Mouse (Mus musculus): ENCODE data around the gene Gm5426. TPM values are rescaled to one million over a fixed set of nuclear protein-coding genes. Genes with fewer than 3 reads are reported as not detected.

Gene Gm5426
- polyA plus RNA-seq, 1 experiment from 2014 or later = not detected

GRCm38 (mm10) chr10:96162975-96163706, 26.7 kb downstream of the Gm5426 start:
- WGBS = 88% methylated on average over 7 of the region's 7 CpGs
- Histone ChIP-seq H3K36me3 (ENCODE audit: control insufficient read depth, insufficient read depth) (no peaks in the 10 kb centered on the region), H3K27ac (ENCODE audit: low read length) (no peak overlapping the region), H3K4me3 (replicated peaks; ENCODE audit: low read length) (no peak overlapping the region), H3K9me3 (ENCODE audit: control insufficient read depth, low read length) (no peaks in the 10 kb centered on the region), H3K9ac (replicated peaks; ENCODE audit: low read depth, low read length) (no peak overlapping the region), H3K4me1 (replicated peaks; ENCODE audit: control insufficient read depth, insufficient read depth, low read length) (no peaks in the 10 kb centered on the region), H3K4me2 (ENCODE audit: low read length) (no peak overlapping the region), H3K27me3 (replicated peaks; ENCODE audit: control insufficient read depth, insufficient read depth, low read length) (no peaks in the 10 kb centered on the region)
- no peak for ATAC-seq

GRCm38 (mm10) chr10:96163791-96164190, 27.4 kb downstream of the Gm5426 start:
- H3K9ac ChIP-seq (replicated peaks; ENCODE audit: low read depth, low read length) = no peak overlapping the region
- H3K4me1 ChIP-seq (replicated peaks; ENCODE audit: control insufficient read depth, insufficient read depth, low read length) = no peaks in the 10 kb centered on the region
- no peak overlapping the region for H3K27ac ChIP-seq (ENCODE audit: low read length)
- H3K36me3 ChIP-seq (ENCODE audit: control insufficient read depth, insufficient read depth) = no peaks in the 10 kb centered on the region
- no peaks in the 10 kb centered on the region for H3K27me3 ChIP-seq (replicated peaks; ENCODE audit: control insufficient read depth, insufficient read depth, low read length)
- no peak for ATAC-seq
- no peak overlapping the region for H3K4me2 ChIP-seq (ENCODE audit: low read length)
- WGBS = 94% methylated on average over 4 of the region's 4 CpGs
- H3K4me3 ChIP-seq (replicated peaks; ENCODE audit: low read length) = no peak overlapping the region
- no peaks in the 10 kb centered on the region for H3K9me3 ChIP-seq (ENCODE audit: control insufficient read depth, low read length)

GRCm38 (mm10) chr10:96165260-96165659, 28.9 kb downstream of the Gm5426 start:
- 92% methylated on average over 4 of the region's 4 CpGs for WGBS
- H3K36me3 ChIP-seq (ENCODE audit: control insufficient read depth, insufficient read depth) = no peaks in the 10 kb centered on the region

GRCm38 (mm10) chr10:96168998-96169397, 32.6 kb downstream of the Gm5426 start:
- Histone ChIP-seq H3K27ac (ENCODE audit: low read length) (no peak overlapping the region), H3K9ac (replicated peaks; ENCODE audit: low read depth, low read length) (no peak overlapping the region), H3K4me1 (replicated peaks; ENCODE audit: control insufficient read depth, insufficient read depth, low read length) (no peaks in the 10 kb centered on the region), H3K27me3 (replicated peaks; ENCODE audit: control insufficient read depth, insufficient read depth, low read length) (no peaks in the 10 kb centered on the region), H3K4me3 (replicated peaks; ENCODE audit: low read length) (no peak overlapping the region), H3K36me3 (ENCODE audit: control insufficient read depth, insufficient read depth) (no peaks in the 10 kb centered on the region), H3K4me2 (ENCODE audit: low read length) (no peak overlapping the region), H3K9me3 (ENCODE audit: control insufficient read depth, low read length) (no peaks in the 10 kb centered on the region)
- ATAC-seq = no peak
- WGBS = 88% methylated on average over 4 of the region's 4 CpGs

More at GRCm38 (mm10) chr10:96165260-96165659, 28.9 kb downstream of the Gm5426 start:
- Histone ChIP-seq H3K9ac (replicated peaks; ENCODE audit: low read depth, low read length) (no peak overlapping the region), H3K27me3 (replicated peaks; ENCODE audit: control insufficient read depth, insufficient read depth, low read length) (no peaks in the 10 kb centered on the region), H3K27ac (ENCODE audit: low read length) (no peak overlapping the region), H3K4me2 (ENCODE audit: low read length) (no peak overlapping the region), H3K4me1 (replicated peaks; ENCODE audit: control insufficient read depth, insufficient read depth, low read length) (no peaks in the 10 kb centered on the region), H3K9me3 (ENCODE audit: control insufficient read depth, low read length) (no peaks in the 10 kb centered on the region), H3K4me3 (replicated peaks; ENCODE audit: low read length) (no peak overlapping the region)
- no peak for ATAC-seq

- Histone ChIP-seq H3K4me2 (ENCODE audit: low read length) (no peak overlapping the region), H3K4me1 (replicated peaks; ENCODE audit: control insufficient read depth, insufficient read depth, low read length) (no peaks in the 10 kb centered on the region), H3K9ac (replicated peaks; ENCODE audit: low read depth, low read length) (no peak overlapping the region), H3K9me3 (ENCODE audit: control insufficient read depth, low read length) (no peaks in the 10 kb centered on the region), H3K4me3 (replicated peaks; ENCODE audit: low read length) (no peak overlapping the region), H3K36me3 (ENCODE audit: control insufficient read depth, insufficient read depth) (no peaks in the 10 kb centered on the region), H3K27ac (ENCODE audit: low read length) (no peak overlapping the region), H3K27me3 (replicated peaks; ENCODE audit: control insufficient read depth, insufficient read depth, low read length) (no peaks in the 10 kb centered on the region)
- ATAC-seq = no peak
Measured at GRCm38 (mm10) chr10:96171546-96171945, 35.1 kb downstream of the Gm5426 start.

GRCm38 (mm10) chr10:96172964-96173363, 36.6 kb downstream of the Gm5426 start:
- H3K4me2 ChIP-seq (ENCODE audit: low read length) = no peak overlapping the region
- H3K9me3 ChIP-seq (ENCODE audit: control insufficient read depth, low read length) = no peaks in the 10 kb centered on the region
- no peak overlapping the region for H3K9ac ChIP-seq (replicated peaks; ENCODE audit: low read depth, low read length)
- H3K4me1 ChIP-seq (replicated peaks; ENCODE audit: control insufficient read depth, insufficient read depth, low read length) = no peaks in the 10 kb centered on the region
- 43% methylated on average over 4 of the region's 4 CpGs for WGBS
- no peaks in the 10 kb centered on the region for H3K36me3 ChIP-seq (ENCODE audit: control insufficient read depth, insufficient read depth)
- H3K27me3 ChIP-seq (replicated peaks; ENCODE audit: control insufficient read depth, insufficient read depth, low read length) = no peaks in the 10 kb centered on the region
- no peak overlapping the region for H3K4me3 ChIP-seq (replicated peaks; ENCODE audit: low read length)
- no peak overlapping the region for H3K27ac ChIP-seq (ENCODE audit: low read length)
- no peak for ATAC-seq

- H3K27me3 ChIP-seq (replicated peaks; ENCODE audit: control insufficient read depth, insufficient read depth, low read length) = no peaks in the 10 kb centered on the region
- H3K27ac ChIP-seq (ENCODE audit: low read length) = no peak overlapping the region
- H3K36me3 ChIP-seq (ENCODE audit: control insufficient read depth, insufficient read depth) = no peaks in the 10 kb centered on the region
- no peak overlapping the region for H3K4me2 ChIP-seq (ENCODE audit: low read length)
- H3K4me3 ChIP-seq (replicated peaks; ENCODE audit: low read length) = no peak overlapping the region
- no peak for ATAC-seq
- WGBS = 88% methylated on average over 10 of the region's 10 CpGs
- no peaks in the 10 kb centered on the region for H3K9me3 ChIP-seq (ENCODE audit: control insufficient read depth, low read length)
- no peak overlapping the region for H3K9ac ChIP-seq (replicated peaks; ENCODE audit: low read depth, low read length)
- no peaks in the 10 kb centered on the region for H3K4me1 ChIP-seq (replicated peaks; ENCODE audit: control insufficient read depth, insufficient read depth, low read length)
Measured at GRCm38 (mm10) chr10:96173771-96174170, 37.4 kb downstream of the Gm5426 start.

- Histone ChIP-seq H3K4me2 (ENCODE audit: low read length) (no peak overlapping the region), H3K36me3 (ENCODE audit: control insufficient read depth, insufficient read depth) (no peaks in the 10 kb centered on the region), H3K9ac (replicated peaks; ENCODE audit: low read depth, low read length) (no peak overlapping the region), H3K27ac (ENCODE audit: low read length) (no peak overlapping the region), H3K27me3 (replicated peaks; ENCODE audit: control insufficient read depth, insufficient read depth, low read length) (no peaks in the 10 kb centered on the region), H3K4me3 (replicated peaks; ENCODE audit: low read length) (no peak overlapping the region), H3K9me3 (ENCODE audit: control insufficient read depth, low read length) (no peaks in the 10 kb centered on the region), H3K4me1 (replicated peaks; ENCODE audit: control insufficient read depth, insufficient read depth, low read length) (no peaks in the 10 kb centered on the region)
- 90% methylated on average over 6 of the region's 6 CpGs for WGBS
- no peak for ATAC-seq
Measured at GRCm38 (mm10) chr10:96176916-96177315, 40.5 kb downstream of the Gm5426 start.

- Histone ChIP-seq H3K4me2 (ENCODE audit: low read length) (no peak overlapping the region), H3K27ac (ENCODE audit: low read length) (no peak overlapping the region), H3K27me3 (replicated peaks; ENCODE audit: control insufficient read depth, insufficient read depth, low read length) (no peaks in the 10 kb centered on the region), H3K4me3 (replicated peaks; ENCODE audit: low read length) (no peak overlapping the region), H3K4me1 (replicated peaks; ENCODE audit: control insufficient read depth, insufficient read depth, low read length) (no peaks in the 10 kb centered on the region), H3K9me3 (ENCODE audit: control insufficient read depth, low read length) (no peaks in the 10 kb centered on the region), H3K36me3 (ENCODE audit: control insufficient read depth, insufficient read depth) (no peaks in the 10 kb centered on the region), H3K9ac (replicated peaks; ENCODE audit: low read depth, low read length) (no peak overlapping the region)
- no peak for ATAC-seq
- WGBS = 89% methylated on average over 12 of the region's 12 CpGs
Measured at GRCm38 (mm10) chr10:96180554-96181397, 44.4 kb downstream of the Gm5426 start.
